Mouse (Mus musculus) induced T-regulatory cell, adult 2 months (primary cell): ENCODE measurements around the gene Rnf103.
"Not testable (repeated sequence)": the region's sequence is repeated elsewhere in the genome, so short reads cannot be mapped to it uniquely, and the experiment has no call there.

Experiments
- DNase-seq: peaks from one replicate; pipeline ENCODE4 v3.0.0-alpha.2; 2012; ENCODE audit warnings: low read depth

Rnf103 gene

DNA sequence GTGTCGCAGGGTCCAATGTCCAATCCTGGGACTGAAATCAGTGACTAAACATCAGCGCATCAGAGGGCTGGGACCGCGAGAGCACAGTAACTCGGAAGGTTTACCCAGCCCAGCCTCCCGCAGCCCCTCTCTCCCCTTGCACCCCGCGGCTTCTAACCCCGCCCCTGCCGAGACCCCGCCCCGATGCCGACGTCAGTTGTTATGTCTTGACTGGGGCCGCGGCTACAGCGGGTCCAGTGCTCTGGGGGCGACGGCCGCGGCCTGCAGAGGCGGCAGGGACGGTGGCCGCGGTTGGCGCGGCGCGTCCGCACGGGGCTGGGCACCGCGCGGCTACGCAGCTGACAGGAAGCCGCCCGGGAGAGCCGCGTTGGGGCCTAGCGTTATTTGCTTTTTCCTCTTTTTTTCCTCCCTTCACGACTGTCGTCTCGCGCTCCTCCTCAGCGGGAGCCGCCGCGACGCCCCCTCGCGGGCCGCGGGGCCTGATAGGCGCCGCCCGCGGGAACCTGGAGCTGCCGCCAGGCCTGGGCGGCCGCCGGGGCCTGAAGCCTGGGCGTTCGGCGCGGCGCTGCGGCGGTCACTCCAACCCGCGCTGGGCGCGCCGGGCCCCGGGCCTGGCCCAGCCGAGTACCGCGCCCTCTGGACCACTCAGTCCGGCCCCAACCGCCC, at the start of gene Rnf103:
Gene Rnf103 (plus strand): TSS at position 220 of the 666 bp plus-strand sequence.
- DNase-seq, result peak; percentile 94

DNA sequence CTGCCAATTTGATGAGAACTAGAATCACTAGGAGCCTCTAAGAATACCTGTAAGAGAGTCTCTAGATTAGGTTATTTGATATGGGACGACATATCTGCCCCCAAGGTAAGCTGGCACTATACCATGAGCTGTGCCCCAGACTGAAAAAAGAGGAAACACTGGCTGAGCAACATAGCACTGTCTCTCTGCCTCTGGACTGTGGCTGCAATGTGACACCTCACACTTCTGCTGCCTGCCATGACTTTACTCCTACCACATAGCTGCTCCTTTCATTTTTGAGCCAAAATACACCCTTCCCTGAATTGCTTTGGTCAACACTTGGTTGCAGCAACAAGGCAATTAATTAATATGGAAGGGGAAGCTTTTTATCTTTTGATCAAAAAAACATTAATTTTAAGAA, 48.9 kb upstream of the Rnf103 start:
- DNase-seq, result no peak

DNA sequence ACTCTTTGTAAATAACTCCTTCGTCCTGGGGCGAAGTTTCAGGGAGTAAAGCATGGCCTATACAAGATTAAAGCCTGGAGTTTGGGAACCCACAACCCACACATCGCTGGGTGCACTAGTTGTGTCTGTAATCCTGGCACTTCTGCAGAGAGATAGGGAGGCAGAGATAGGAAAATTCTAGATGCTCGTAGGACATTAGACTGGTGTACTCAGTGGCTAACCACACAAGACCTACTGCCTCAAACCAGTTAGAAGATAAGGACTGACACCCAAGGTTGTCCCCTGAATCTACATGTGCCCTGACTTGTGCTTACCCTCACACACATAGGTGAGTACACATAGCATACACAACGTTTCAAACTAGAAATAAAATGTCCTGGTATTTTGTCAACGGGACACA, 48.1 kb upstream of the Rnf103 start:
- no peak for DNase-seq

DNA sequence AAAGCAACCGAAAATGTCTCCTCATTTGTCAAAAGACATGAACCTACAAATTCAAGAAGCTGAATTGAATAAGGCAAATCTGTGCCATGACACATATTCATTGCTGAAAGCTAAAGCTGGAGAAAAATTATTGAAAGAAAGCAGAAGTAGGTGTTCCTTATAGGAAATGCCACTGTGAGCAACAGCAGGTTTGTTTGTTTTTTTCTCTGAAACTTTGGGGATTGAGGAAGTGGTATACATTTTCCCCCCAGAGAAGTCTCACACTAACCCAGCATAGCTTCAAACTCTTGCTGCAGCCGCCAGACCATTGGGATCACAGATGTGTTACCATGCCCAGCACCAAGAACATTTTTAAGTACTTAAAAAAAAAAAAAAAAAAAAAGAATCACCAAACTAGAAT, 40.9 kb upstream of the Rnf103 start:
- DNase-seq, result no peak

DNA sequence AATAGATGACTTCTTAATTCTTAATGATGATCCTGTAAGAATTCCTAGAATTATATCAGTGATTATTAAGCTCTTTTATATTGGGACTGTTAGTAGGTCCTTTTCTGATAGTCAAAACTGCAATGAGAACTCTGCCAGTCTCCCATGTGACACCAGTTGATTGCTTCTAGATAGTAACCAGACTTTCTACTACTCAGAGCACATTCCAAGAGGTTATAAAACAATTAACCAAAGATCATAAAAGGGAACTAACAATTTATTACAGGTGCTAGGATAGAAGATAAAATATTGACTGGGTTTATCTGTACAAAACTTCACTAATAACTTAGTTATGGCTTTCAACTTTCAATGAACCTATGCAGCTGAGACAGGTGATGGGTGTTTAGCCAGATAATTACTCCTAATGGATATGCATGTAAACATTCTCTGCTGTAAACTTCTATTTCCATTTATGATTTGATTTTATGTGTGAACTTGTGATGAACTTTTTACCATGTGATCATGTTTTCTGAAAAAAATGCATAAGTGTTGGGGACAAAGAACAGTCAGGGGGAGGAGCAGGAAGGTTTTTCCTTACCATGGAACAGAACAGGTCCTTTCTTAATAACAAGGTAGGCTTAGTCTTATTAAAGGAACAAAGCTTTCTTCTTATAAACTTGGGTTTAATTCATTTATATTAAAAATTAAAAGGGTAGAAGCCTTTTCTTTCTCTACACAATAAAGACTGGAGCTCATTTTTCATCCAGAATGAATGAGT, 39.5 kb upstream of the Rnf103 start:
- not testable (repeated sequence) for DNase-seq

DNA sequence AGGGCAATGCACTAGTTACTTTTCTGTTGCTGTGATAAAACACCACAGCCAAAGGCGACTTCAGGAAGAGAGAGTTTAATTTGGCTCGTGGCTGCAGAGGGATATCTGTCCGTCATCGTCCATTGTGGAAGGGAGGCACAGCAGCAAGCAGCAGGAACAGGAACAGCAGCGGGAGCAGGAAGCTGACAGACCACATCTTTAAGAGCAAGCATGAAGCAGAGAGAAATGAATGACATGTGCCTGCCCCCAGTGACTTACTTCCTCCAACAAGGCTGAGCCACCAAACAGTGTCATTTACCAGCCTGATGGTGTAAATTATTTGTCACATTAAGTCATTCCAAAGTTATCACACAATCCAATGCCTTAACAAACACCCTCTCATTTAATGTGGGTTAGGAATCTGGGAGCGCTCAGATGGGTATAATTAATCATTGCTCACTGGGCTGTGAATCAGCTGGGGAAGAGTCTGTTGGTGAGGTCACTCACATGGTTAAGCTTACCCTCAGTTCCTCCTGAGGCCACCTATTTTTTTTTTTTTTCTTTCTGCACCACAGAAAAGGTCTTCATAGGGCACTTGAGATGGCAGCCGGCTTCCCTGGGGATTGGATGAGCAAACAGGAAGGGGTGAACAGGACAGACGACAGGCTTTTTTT, 35.6 kb upstream of the Rnf103 start:
- DNase-seq, result no peak

DNA sequence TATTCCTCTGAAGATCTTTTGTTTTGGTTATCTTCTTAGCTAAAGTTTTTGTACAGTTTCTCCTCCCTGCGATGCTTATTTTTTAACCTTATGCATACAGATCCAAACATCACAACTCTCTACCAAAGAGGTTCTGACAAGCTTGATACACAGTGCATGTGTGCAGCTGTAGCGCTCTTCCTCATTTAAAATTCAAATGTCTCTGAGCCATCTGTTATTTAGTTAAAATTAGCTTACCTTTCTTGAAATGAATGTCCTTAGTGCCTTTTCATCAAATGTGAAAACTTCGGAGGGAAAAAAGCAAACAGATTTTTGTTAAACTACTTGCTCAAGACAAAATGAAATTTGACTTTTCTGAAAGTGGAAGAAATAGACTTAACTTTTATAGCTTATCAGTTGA, 28.5 kb upstream of the Rnf103 start:
- no peak for DNase-seq

DNA sequence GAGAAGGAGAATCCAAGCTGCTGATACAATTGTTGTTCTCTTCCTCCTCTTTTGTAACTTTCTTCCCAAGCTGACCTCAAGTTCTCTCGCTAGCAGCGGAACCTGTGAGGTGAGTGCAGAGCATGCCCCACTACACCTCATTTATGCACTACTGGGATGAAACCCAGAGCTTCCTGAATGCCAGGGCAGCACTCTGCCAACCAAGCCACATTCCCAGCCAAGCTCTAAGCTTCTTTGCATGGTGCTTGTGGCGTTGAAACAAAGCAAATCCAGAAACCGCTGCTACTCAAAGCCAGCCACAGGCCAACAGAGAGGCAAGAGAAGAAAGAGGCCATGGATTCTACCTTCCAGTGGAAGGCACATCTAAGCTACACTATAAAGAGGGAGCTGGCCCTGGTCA, 25.9 kb upstream of the Rnf103 start:
- DNase-seq, result no peak

DNA sequence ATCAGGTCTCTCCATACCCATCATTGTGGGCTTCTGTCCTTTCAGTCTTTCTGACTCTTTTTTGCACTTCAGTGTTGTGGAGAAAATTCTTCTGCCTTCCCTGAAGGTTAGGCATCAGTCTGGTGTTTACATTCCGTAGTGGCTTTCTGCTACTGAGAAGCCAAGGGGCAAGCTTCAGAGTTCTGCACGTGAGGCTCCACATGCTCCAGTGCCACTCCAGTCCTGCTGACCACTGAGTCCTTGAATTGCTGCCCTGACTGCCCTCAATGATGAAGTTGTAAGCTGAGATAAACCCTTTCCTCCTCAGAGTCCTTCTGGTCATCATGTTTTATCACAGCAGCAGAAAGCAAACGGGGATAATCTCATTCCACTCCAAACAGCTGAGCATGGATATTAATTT, 24.4 kb upstream of the Rnf103 start:
- no peak for DNase-seq

DNA sequence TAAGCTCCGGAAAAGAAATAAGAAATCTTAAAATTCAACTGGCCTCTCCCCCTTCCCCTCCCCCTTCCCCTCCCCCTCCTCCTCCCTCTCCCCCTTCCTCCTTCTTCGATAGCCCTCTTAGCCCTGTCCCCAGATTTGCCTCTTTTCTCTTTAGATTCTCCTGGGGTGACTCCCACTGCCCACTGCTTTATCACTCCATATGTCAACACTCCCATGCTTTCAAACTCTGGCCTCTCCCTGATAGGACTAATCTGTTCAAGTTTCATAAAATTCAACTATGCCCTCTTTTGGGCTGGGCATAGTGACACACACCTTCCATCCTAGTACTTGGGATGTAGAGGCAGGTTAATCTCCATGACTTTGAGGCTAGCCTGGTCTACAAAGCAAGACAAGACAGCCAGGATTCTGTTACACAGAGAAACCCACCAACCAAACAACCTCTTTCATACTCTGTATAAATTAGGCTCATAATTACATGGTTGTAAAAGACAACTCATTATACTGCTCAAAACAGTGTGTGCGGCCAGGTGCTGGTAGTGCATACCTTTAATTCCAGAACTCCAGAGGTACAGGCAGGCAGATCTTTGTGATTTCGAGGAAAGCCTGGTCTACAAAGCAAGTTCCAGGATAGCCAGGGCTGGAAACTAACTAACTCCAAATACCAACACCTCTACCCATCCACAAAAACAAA, 21.7 kb upstream of the Rnf103 start:
- DNase-seq, result no peak

DNA sequence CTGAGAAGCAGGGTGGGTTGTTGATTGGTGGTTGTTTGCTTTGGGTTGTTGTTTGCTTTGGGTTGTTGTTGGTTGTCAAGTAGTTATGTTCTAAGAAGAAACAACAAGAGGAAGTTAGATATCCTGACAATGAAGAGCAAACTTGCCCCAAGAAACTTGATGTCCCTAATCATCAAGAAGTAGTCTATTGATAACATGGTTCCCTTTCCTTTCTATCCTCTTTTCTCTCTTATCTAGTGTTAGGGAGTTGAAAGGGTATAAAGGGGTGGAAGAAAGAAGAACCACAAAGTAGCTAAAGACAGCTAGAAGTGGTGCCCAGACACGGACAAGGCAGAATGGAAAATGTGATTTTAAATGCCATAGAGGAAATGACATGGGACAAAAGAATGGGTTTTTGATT, 20.9 kb upstream of the Rnf103 start:
- DNase-seq, result no peak

DNA sequence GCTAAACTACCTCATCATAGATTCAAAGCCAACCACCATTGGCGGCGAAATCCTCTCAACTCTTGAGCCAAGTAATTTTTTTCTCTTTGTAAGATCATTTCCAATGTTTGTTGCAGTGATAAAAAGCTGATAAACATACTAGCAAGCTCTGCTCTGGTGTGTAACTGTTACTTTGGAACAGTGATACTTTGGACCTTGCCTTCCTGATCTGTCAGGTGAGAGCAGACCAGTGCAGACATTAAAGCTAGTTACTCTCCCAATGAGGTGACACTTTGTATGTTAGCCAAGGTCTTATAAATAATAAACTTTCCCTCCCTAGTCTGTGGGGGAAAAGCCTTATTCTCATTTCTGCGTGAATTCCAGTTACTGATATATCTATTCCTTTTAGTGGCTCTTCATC, 18.1 kb upstream of the Rnf103 start:
- no peak for DNase-seq

DNA sequence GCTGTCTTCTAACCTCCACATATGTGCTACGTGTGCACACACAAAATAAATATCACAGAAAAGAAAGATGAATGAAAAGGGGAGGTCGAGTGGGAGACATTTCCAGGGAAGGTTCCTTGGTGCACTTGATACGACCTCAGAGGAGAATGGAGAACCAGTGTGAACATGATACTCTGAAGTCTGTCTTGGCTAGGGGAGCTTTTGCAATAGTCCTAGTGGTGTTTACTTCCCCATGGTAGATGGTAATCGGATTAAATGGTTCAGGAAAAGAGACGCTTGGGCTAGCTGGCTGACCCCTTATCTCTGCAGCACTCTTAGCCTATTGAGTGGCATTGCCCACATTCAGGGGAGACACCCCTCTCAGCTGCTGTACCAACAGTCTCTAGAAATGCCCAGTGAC, 16.9 kb upstream of the Rnf103 start:
- DNase-seq, result no peak

DNA sequence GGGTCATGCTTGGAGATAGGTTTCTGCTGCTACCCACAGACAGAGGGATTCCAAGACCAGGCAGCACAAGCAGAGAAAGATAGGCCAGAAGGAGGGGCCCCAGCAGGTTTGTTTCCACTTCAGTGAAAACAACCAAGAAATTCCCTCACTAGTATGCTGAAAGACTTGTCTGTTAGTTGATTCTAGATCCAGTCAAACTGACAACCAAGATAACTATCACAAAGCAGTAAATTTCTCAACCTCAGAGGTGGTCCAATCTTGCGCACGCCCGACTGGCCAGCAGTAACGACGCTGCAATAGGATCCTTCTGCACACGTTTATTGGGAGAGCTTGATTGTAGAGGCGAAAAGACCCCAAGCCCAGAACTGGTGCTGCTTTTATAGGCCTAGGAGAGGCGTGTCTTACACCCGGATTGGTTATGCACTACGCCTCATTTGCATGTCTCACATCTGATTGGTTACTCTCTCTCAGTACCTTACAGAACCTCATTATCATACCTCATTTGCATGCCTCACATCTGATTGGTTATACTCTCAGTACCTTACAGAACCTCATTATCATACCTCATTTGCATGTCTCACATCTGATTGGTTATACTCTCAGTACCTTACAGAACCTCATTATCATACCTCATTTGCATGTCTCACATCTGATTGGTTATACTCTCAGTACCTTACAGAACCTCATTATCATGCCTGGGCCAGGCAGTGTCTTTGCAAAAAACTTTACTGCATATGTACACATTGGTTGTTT, 14.7 kb upstream of the Rnf103 start:
- not testable (repeated sequence) for DNase-seq

DNA sequence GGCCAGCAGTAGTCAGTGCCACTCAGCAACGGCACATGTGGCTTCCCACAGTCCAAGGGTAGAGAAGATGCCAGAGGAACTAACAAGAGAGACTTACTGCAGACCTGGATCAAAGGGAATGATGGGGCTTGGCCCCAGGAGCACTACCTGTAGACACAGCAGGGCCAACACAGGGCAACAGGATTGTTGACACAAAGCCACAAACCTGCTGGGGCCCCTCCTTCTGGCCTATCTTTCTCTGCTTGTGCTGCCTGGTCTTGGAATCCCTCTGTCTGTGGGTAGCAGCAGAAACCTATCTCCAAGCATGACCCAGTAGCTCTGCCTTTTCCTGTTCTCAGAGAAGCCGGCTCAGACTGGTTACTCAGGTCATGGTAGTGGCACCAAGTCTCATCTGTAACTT, 14.1 kb upstream of the Rnf103 start:
- not testable (repeated sequence) for DNase-seq

DNA sequence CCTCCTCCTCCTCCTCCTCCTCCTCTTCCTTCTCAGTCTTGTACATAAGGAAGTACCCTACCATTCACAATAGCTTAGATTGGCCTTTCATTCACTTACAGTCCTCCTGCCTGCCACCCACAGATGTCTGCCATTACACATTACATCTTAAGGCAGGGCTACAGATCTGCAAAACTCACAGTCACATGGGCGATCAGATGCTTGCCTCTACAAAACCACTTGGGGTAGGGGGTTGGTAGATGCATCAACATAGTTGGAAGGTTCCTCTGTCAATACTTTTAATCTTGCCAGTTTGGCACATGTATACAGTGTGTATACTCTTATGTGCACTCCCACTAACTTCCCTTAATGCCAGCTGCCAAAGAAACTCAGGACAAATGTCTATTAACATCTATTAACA, 13.6 kb upstream of the Rnf103 start:
- no peak for DNase-seq

DNA sequence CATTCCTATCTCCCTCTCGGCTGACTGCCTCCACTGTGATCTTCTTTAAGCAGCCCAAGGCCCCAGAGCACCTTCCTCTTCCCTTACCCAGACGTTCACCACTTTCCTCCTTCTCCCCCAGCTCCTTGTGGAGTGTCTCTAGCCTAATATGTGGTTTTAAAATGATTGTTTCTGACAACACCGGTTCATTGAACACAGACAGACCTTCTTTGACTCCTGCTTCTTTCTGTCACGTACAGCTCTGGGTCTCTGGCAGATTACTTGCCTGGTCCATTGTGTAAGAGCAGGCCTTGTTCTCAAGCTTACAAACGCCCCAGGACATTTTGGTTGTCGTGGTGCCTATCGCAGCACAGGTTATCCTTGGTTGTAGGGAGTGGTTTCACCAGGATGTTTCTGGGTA, 12.6 kb upstream of the Rnf103 start:
- no peak for DNase-seq

DNA sequence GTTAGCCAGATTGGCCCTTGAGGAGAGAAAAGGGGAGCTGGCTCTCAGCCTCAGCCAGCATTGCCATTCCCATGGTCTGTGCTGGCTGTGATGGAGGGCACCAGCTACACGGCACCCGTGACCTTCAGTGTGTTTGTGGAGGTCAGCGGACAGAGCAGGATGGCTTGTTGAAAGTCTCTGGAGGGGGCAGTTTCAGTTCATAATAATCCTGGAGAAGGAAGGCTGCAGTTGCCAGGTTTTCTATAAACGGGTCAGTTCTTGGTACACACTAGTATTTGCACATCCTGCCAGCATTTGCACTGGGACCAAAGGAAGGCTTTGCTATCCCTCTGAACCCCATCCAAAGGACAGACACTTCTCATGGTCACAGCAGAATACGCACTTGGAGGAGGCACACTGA, 8.4 kb upstream of the Rnf103 start:
- no peak for DNase-seq

DNA sequence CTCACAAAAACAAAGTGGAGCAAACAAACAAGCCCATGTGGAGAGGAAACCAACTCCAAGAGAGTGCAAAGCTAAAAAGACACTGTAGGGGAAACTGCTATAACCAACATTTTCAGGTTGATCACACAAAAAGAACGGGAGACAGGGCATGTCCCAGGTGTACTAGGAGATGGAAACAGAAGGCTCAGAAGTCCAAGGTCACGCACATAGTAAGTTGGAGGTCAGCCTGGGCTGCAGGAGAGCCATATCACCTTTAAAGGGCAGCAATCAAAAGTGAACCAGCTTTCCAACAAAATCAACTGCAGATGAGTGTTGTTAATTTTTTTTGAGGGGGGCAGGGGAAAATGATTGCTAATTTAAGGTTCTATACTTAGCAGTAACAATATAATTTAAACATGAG, 7.5 kb upstream of the Rnf103 start:
- DNase-seq, result no peak

DNA sequence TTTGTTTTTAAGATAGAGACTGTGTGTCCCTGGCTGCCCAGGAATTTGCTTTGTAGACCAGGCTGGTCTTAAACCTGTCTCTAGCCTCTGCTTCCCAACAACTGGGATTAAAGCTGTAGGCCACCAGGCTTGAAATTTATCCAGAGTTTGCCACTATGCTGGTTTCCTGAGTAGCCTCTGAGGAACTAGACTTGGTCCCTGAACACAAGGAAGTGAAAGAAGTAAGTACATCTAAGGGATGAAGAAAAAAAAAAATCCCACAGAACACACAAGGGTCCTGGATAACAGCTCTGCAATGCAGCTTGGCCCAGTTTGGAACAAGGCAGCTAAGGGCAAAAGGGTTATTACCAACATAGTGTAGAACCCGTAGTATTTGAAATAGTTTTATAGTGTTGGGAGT, 6.8 kb upstream of the Rnf103 start:
- DNase-seq, result no peak

DNA sequence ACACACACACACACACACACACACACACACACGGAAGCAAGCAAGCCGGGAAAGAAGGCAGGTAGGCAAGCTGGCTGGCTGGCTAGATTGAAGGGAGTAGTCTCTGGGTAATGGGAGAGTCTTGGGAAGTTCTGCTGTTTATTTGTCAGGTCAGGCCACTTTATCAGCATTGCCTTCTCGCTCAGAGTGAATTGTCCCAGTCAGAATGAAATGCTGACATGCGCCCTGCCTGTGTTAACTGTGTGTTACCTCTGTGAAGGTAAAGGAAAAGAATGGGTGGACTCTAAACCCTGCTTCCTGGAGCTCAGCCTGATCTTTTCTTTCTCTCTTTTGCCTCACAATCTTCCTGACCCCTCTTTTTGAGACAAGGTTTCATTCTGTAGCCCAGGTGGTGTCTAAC, 5.7 kb upstream of the Rnf103 start:
- DNase-seq, result no peak

DNA sequence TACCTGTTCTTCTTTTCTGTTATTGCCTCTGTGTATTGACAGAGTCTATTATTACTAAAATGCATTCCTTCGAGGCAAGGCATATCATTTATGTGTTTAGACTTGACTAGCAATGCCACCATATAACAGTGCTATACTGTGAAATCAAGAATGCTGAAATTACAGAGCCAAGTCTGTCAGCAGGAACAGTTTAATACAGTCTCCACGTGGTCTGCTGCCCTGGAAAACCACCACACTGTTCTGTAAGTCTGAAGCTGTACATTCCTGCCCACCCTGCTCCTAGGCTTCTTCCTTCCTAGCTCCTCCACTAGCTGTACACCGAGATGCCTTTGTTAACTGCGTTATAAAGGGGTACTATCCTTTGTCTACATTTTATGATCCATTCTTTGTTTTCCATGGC, 1.6 kb upstream of the Rnf103 start:
- DNase-seq, result no peak
